Mouse (Mus musculus) ovary, postnatal 36 days (tissue): ENCODE measurements around the gene Thumpd2.

Experiments used
- DNase-seq: peaks from one replicate; pipeline ENCODE4 v3.0.0; 2022; ENCODE audit warnings: low spot score, mixed read lengths

Thumpd2 gene

GRCm38 (mm10) chr17:81064979-81065311 lies at the start of gene Thumpd2:
TSS of gene Thumpd2 (minus strand) at chr17:81065082.
- peak; percentile 89 for DNase-seq

GRCm38 (mm10) chr17:81104237-81104636 lies 39.4 kb upstream of the Thumpd2 start:
- DNase-seq = no peak

- DNase-seq = no peak
Observed at GRCm38 (mm10) chr17:81102866-81103265, 38.0 kb upstream of the Thumpd2 start.

- DNase-seq = no peak
Observed at GRCm38 (mm10) chr17:81098444-81098843, 33.6 kb upstream of the Thumpd2 start.

GRCm38 (mm10) chr17:81096490-81096889 lies 31.6 kb upstream of the Thumpd2 start:
- no peak for DNase-seq

- DNase-seq = no peak
Observed at GRCm38 (mm10) chr17:81092794-81093193, 27.9 kb upstream of the Thumpd2 start.

- no peak for DNase-seq
Observed at GRCm38 (mm10) chr17:81088866-81089265, 24.0 kb upstream of the Thumpd2 start.

GRCm38 (mm10) chr17:81087735-81088134 lies 22.9 kb upstream of the Thumpd2 start:
- DNase-seq = no peak

GRCm38 (mm10) chr17:81064279-81064978 lies 453 bp downstream of the Thumpd2 start:
- DNase-seq = no peak

- DNase-seq = no peak
Observed at GRCm38 (mm10) chr17:81063346-81063745, 1.5 kb downstream of the Thumpd2 start.

- peak; percentile 25 for DNase-seq
Observed at GRCm38 (mm10) chr17:81062349-81062871, 2.5 kb downstream of the Thumpd2 start.

- no peak for DNase-seq
Observed at GRCm38 (mm10) chr17:81056796-81057381, 8.0 kb downstream of the Thumpd2 start.

GRCm38 (mm10) chr17:81056035-81056434 lies 8.8 kb downstream of the Thumpd2 start:
- DNase-seq = no peak

- DNase-seq = no peak
Observed at GRCm38 (mm10) chr17:81055522-81055921, 9.4 kb downstream of the Thumpd2 start.

- no peak for DNase-seq
Observed at GRCm38 (mm10) chr17:81053274-81053673, 11.6 kb downstream of the Thumpd2 start.

GRCm38 (mm10) chr17:81047930-81048564 lies 16.8 kb downstream of the Thumpd2 start:
- DNase-seq = no peak

GRCm38 (mm10) chr17:81045525-81046150 lies 19.2 kb downstream of the Thumpd2 start:
- peak; percentile 26 for DNase-seq

GRCm38 (mm10) chr17:81045115-81045514 lies 19.8 kb downstream of the Thumpd2 start:
- DNase-seq = no peak

GRCm38 (mm10) chr17:81044356-81044755 lies 20.5 kb downstream of the Thumpd2 start:
- DNase-seq = no peak

- DNase-seq = no peak
Observed at GRCm38 (mm10) chr17:81041662-81042061, 23.2 kb downstream of the Thumpd2 start.

- DNase-seq = no peak
Observed at GRCm38 (mm10) chr17:81038707-81039408, 26.0 kb downstream of the Thumpd2 start.

- no peak for DNase-seq
Observed at GRCm38 (mm10) chr17:81035354-81035753, 29.5 kb downstream of the Thumpd2 start.
